Mouse (Mus musculus) C2C12 (cell line): ENCODE measurements around the gene Dnah17.

Experiments used
- CTCF ChIP-seq: IDR thresholded peaks from one replicate; pipeline ENCODE4 v1.5.1; 2011; ENCODE audit not compliant: control insufficient read depth, insufficient read depth, insufficient read length
- MAX ChIP-seq: IDR thresholded peaks from one replicate; pipeline ENCODE4 v1.6.1; 2011; ENCODE audit warnings: mild to moderate bottlenecking, control low read depth
- USF1 ChIP-seq: IDR thresholded peaks from one replicate; pipeline ENCODE4 v1.6.1; 2011; ENCODE audit warnings: low read depth, mild to moderate bottlenecking, control low read depth, moderate library complexity

DNA sequence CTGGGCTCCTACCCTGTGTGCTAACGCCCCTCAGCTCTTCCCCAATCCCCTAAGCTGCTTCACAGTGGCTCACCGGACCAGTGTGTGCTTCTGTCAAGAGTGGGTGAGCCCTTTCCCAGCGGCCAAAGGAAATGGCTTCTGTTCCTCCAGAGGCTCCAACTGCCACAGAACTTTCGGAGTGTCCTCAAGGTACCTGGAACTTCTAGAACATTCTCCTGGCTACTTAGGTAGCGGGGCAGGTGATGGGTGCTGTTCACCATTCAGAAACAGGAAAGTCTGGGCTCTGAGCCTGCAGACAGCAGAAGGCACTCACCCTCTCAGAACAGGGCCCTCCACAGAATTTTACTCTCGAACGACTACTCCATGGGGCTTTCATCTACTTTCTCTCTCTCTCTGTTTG lies at the start of gene Dnah17:
- TF ChIP-seq MAX (no peak), USF1 (no peak), CTCF (no peak)
